7 mouse cellular contexts compared by ENCODE assay signal in genomic region chr11:79023751-79024150, GRCm38 (mm10). TPM values are rescaled to one million over a fixed set of nuclear protein-coding genes. Genes with fewer than 3 reads are reported as not detected.
A peak's percentile ranks its signal among the peaks of the same experiment; 100 is the strongest.
DNase-seq lines count a peak whose midpoint lies in the region; ATAC-seq and TF ChIP-seq lines count a peak whose summit lies in the region.

No protein-coding gene starts in this region.

- no peak for TF ChIP-seq POLR2A in cerebellum, adult 2 months (IDR thresholded peaks at IDR 0.05; ENCODE audit: borderline replicate concordance, insufficient read depth, low read length)

- no peak for TF ChIP-seq CTCF in kidney, postnatal 0 days (IDR thresholded peaks at IDR 0.05; ENCODE audit: low read depth)
- TF ChIP-seq CTCF in cerebellum, adult 2 months (IDR thresholded peaks at IDR 0.05; ENCODE audit: borderline replicate concordance, insufficient read depth, low read depth, low read length): no peak

- WGBS in kidney, postnatal 0 days: 57% methylated on average over 6 of the region's 6 CpGs
- 67% methylated on average over 6 of the region's 6 CpGs for WGBS in embryonic facial prominence, embryonic 15.5 days
- 37% methylated on average over 6 of the region's 6 CpGs for WGBS in liver, embryonic 16.5 days (ENCODE audit: insufficient replicate concordance)
- 80% methylated on average over 6 of the region's 6 CpGs for WGBS in cerebellum, adult 2 months

- H3K4me3 ChIP-seq in kidney, postnatal 0 days (replicated peaks; ENCODE audit: low read depth, low read length): no peak overlapping the region
- peak overlapping the region; percentile 42; the same call in 1 of the 2 replicates for H3K4me3 ChIP-seq in brown adipose tissue, adult 24 weeks (ENCODE audit: insufficient read depth, low read depth, low read length)
- H3K4me3 ChIP-seq in embryonic facial prominence, embryonic 15.5 days (replicated peaks): no peak overlapping the region
- H3K4me3 ChIP-seq in liver, embryonic 16.5 days (ENCODE audit: low read depth, low read length): no peak overlapping the region
- no peak overlapping the region for H3K4me3 ChIP-seq in cerebellum, adult 2 months (replicated peaks; ENCODE audit: insufficient read depth, low read depth, low read length)

- H3K9ac ChIP-seq in kidney, postnatal 0 days (ENCODE audit: low read depth, low read length): no peak overlapping the region
- H3K9ac ChIP-seq in embryonic facial prominence, embryonic 15.5 days: no peak overlapping the region
- no peak overlapping the region for H3K9ac ChIP-seq in liver, embryonic 16.5 days (ENCODE audit: low read depth, low read length)

- no peaks in the 10 kb centered on the region for H3K27me3 ChIP-seq in kidney, postnatal 0 days (ENCODE audit: insufficient read depth, low read length)
- H3K27me3 ChIP-seq in embryonic facial prominence, embryonic 15.5 days: no peaks in the 10 kb centered on the region
- H3K27me3 ChIP-seq in liver, embryonic 16.5 days (ENCODE audit: control insufficient read depth, insufficient read depth, low read depth, low read length): no peaks in the 10 kb centered on the region
- H3K27me3 ChIP-seq in cerebellum, adult 2 months (ENCODE audit: control insufficient read depth, insufficient read depth, low read length): no peaks in the 10 kb centered on the region

- H3K27ac ChIP-seq in kidney, postnatal 0 days: peak overlapping the region; percentile 76
- H3K27ac ChIP-seq in brown adipose tissue, adult 24 weeks (replicated peaks; ENCODE audit: low read depth, low read length): peak overlapping the region; percentile 91
- 0 out of 2 replicates have a peak overlapping the region, but pooled peaks have one; percentile 23 for H3K27ac ChIP-seq in embryonic facial prominence, embryonic 15.5 days (replicated peaks)
- peak overlapping the region; percentile 11; the same call in 1 of the 2 replicates for H3K27ac ChIP-seq in liver, embryonic 16.5 days (ENCODE audit: low read length)
- H3K27ac ChIP-seq in cerebellum, adult 2 months (ENCODE audit: insufficient read depth, low read length): no peak overlapping the region

- DNase-seq in kidney, postnatal 0 days (ENCODE audit: low spot score): no peak
- no peak for DNase-seq in kidney, postnatal 14 days
- DNase-seq in frontal cortex, adult 2 months (ENCODE audit: extremely low spot score in 1 of 2, low spot score in 1 of 2): no peak
- DNase-seq in cerebellum, adult 2 months: no peak

- peak overlapping the region; percentile 13; the same call in 1 of the 2 replicates for H3K4me2 ChIP-seq in kidney, postnatal 0 days (ENCODE audit: low read length)
- peak overlapping the region; percentile 30; the same call in 1 of the 2 replicates for H3K4me2 ChIP-seq in embryonic facial prominence, embryonic 15.5 days (replicated peaks)
- no peak overlapping the region for H3K4me2 ChIP-seq in liver, embryonic 16.5 days (ENCODE audit: low read depth, low read length)

- H3K4me1 ChIP-seq in kidney, postnatal 0 days (replicated peaks; ENCODE audit: insufficient read depth, low read length): peaks cover 13% of the 10 kb centered on the region
- peaks cover 13% of the 10 kb centered on the region for H3K4me1 ChIP-seq in brown adipose tissue, adult 24 weeks (ENCODE audit: control insufficient read depth, insufficient read depth, insufficient read length, low read length)
- peaks cover 16% of the 10 kb centered on the region for H3K4me1 ChIP-seq in embryonic facial prominence, embryonic 15.5 days
- H3K4me1 ChIP-seq in liver, embryonic 16.5 days (ENCODE audit: control insufficient read depth, low read depth, low read length): no peaks in the 10 kb centered on the region; the same call in 1 of the 2 replicates
- no peaks in the 10 kb centered on the region for H3K4me1 ChIP-seq in cerebellum, adult 2 months (ENCODE audit: control insufficient read depth, insufficient read depth, low read length)

- no peak for ATAC-seq in kidney, postnatal 0 days (replicated peaks; ENCODE audit: low FRiP score, low read depth)
- ATAC-seq in embryonic facial prominence, embryonic 15.5 days (ENCODE audit: insufficient number of reproducible peaks, low FRiP score, low TSS enrichment, low read depth): no peak
- no peak for ATAC-seq in liver, embryonic 16.5 days (ENCODE audit: low read depth)

- H3K9me3 ChIP-seq in kidney, postnatal 0 days (replicated peaks; ENCODE audit: low read length): no peaks in the 10 kb centered on the region
- no peaks in the 10 kb centered on the region for H3K9me3 ChIP-seq in embryonic facial prominence, embryonic 15.5 days (replicated peaks)
- no peaks in the 10 kb centered on the region for H3K9me3 ChIP-seq in liver, embryonic 16.5 days (replicated peaks; ENCODE audit: control insufficient read depth, low read length)

- H3K36me3 ChIP-seq in kidney, postnatal 0 days (ENCODE audit: insufficient read depth, low read length): 0 out of 2 replicates have a peak, but pooled peaks cover 15% of the 10 kb centered on the region
- H3K36me3 ChIP-seq in embryonic facial prominence, embryonic 15.5 days: peaks cover 46% of the 10 kb centered on the region
- no peaks in the 10 kb centered on the region for H3K36me3 ChIP-seq in liver, embryonic 16.5 days (ENCODE audit: control insufficient read depth, insufficient read depth)

RNA-seq across cellular contexts. Expression of gene Lgals9, which starts 39.0 kb away (rescaled TPM):
- 87.9 and 94.0 TPM in 2 replicates for polyA plus RNA-seq in kidney, postnatal 0 days (2015; fragmentation: Nextera tagmentation; extraction: Ambion mirVana)
- polyA plus RNA-seq in brown adipose tissue, adult 24 weeks (2012; ENCODE audit: insufficient read depth, insufficient read length, missing spikeins): 39.6 and 55.8 TPM in 2 replicates
- 47.8 and 49.8 TPM in 2 replicates for polyA plus RNA-seq in embryonic facial prominence, embryonic 15.5 days (2015; fragmentation: Nextera tagmentation; extraction: Ambion mirVana)
- 181 and 206 TPM in 2 replicates for polyA plus RNA-seq in liver, embryonic 16.5 days (2015; fragmentation: Nextera tagmentation; extraction: Ambion mirVana)
- polyA plus RNA-seq in frontal cortex, adult 2 months (2012; rRNA removed): 15.0 and 17.9 TPM in 2 replicates
- 8.7 and 9.2 TPM in 2 replicates for polyA plus RNA-seq in cerebellum, adult 2 months (2012; rRNA removed)
